Mouse (Mus musculus): ENCODE measurements around the gene Ptprn2. TPM values are rescaled to one million over a fixed set of nuclear protein-coding genes. Genes with fewer than 3 reads are reported as not detected.

The Ptprn2 gene
- polyA plus RNA-seq, 1 experiment from 2014 or later, result 0.15 TPM

DNA sequence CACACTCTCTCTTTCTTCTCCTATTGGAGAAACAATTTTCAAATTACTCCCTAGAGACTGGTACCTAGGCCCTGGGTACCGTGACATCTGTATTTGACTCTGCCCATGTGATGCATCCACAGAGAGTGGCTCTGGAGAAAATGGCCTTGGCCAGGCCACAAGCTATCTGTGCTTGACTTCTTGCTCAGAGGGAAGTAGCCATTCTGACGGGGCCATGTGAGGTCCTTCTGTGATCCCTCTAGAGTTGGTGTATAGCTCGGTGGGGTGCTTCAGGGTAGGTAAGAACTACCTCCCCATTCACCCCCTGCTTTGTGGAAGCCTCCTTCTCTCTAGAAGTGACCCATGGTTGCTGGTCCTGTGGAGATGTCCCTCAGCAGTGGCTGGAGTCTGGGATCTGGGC is 134.8 kb downstream of the Ptprn2 start:
- Histone ChIP-seq H3K4me2 (no peak overlapping the region), H3K4me3 (no peak overlapping the region), H3K27ac (replicated peaks) (no peak overlapping the region), H3K4me1 (no peaks in the 10 kb centered on the region), H3K27me3 (replicated peaks) (peaks cover 29% of the 10 kb centered on the region), H3K36me3 (no peaks in the 10 kb centered on the region), H3K9me3 (no peaks in the 10 kb centered on the region), H3K9ac (no peak overlapping the region)
- 68% methylated on average over 3 of the region's 3 CpGs for WGBS
- ATAC-seq (ENCODE audit: extremely low read depth, insufficient number of reproducible peaks, low FRiP score, low TSS enrichment), result no peak

DNA sequence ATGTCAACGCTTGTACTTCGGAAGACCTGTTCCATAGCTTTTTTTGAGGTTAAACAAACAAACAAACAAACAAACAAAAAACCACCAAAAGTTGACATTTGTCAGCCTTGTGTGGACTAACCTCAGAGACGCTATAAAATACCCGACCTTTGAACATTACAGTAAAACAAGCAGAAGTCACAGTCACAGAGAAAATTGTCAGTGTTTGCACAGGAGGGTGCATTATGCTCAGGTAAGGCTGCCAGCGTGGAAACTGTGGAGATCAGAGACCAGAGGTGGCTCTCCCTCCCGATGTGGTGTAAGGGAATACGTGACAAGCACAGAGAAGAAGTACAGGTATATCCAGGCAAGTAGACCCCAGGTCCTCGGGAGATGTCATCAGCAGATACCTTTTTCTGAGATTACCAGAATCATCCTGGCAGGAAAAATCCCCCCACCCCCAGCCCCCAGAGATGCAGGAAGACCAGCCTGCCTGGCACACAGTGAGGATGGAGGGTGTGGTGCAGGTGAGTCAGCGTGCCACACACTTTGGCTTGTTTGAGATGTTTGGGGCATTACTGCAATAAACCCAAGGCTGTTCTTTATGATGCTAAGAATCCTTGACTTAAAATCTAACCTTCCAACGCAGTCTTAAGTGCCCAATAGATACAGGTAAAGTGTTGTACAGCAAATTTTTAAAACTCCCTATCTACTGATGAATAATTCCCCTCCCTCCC is 136.0 kb downstream of the Ptprn2 start:
- Histone ChIP-seq H3K4me1 (no peaks in the 10 kb centered on the region), H3K9me3 (no peaks in the 10 kb centered on the region), H3K36me3 (no peaks in the 10 kb centered on the region), H3K4me3 (no peak overlapping the region), H3K9ac (no peak overlapping the region), H3K4me2 (no peak overlapping the region), H3K27me3 (replicated peaks) (peaks cover 30% of the 10 kb centered on the region), H3K27ac (replicated peaks) (no peak overlapping the region)
- 68% methylated on average over 10 of the region's 10 CpGs for WGBS
- no peak for ATAC-seq (ENCODE audit: extremely low read depth, insufficient number of reproducible peaks, low FRiP score, low TSS enrichment)

DNA sequence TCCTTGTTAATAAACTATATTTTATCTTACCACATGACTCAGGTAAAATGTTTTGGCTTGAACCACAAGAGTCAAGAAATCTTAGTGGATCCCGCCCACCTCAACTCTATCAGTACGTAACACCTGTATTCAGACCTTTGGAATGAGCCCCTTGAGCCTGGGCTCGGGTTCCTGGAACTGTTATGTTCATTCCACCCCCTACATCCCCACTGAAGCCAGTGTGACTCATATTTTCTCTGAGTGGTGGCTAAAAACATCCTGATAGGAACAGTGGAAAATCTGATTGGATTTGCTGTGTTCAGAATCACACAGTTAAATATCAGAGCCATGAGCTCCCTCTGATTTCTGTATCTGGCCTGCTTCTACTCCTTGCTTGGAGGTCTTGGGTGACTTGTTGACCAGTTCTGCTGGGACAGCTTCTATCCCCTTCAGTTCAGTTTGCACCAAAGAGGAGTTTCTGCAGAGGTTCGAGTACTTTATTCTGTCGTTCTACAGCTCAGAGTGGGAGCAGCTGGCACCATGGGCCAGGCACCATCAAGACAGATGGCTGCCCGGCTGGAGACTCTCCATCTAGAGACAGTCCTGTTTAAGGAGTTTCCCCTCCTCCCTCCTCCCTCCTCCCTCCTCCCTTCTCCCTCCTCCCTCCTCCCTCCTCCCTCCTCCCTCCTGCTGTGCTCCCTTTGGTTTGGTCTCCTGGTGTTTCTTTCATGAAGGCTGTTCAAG is 137.3 kb downstream of the Ptprn2 start:
- no peak overlapping the region for H3K27ac ChIP-seq (replicated peaks)
- ATAC-seq (ENCODE audit: extremely low read depth, insufficient number of reproducible peaks, low FRiP score, low TSS enrichment), result no peak
- no peak overlapping the region for H3K4me3 ChIP-seq
- H3K36me3 ChIP-seq, result no peaks in the 10 kb centered on the region
- no peak overlapping the region for H3K4me2 ChIP-seq
- no peaks in the 10 kb centered on the region for H3K9me3 ChIP-seq
- 51% methylated on average over 6 of the region's 6 CpGs for WGBS
- H3K9ac ChIP-seq, result no peak overlapping the region
- H3K4me1 ChIP-seq, result no peaks in the 10 kb centered on the region
- H3K27me3 ChIP-seq (replicated peaks), result peaks cover 33% of the 10 kb centered on the region

DNA sequence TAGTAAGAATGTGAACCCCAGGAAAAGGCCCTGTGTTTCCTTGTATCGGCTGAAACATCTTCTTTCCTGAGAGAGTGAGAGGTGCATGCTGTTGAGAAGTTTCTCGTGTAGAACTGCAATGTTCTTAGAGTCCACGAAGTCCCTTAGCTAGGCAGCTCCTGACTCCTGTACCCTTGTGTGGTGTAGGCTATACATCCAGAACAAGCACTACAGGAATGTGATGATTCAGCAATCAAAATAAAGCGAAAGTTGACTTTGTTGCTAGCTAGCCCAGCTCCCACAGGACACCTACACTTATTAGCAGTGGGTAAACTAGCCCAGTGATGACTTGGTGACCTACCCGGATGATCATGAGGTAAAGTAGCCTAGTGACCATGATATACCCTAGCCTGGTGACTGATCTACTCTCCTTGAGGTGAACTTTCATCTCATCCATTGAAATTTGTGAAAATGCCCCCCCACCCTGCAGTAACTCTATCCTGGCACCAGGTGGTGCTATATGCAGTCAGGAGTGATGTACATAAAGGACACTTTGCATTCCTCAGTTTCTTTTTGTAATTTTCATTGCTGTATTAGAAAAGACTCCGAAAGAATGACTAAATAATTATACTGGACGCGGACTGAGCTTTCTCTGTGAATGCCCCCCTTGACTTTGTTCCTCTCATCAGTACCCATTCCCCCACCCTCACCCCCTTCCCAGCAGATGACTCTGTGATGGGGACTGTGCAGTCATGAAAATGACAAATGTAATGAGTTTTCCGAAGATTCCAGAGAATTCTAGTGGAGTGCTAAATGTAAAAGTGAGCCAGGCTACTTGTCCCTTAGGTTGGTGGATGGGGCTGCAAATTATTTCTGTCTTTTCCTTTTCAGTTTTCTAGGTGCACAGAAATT is 140.1 kb downstream of the Ptprn2 start:
- no peak overlapping the region for H3K9ac ChIP-seq
- H3K4me3 ChIP-seq, result no peak overlapping the region
- no peak for ATAC-seq (ENCODE audit: extremely low read depth, insufficient number of reproducible peaks, low FRiP score, low TSS enrichment)
- H3K4me2 ChIP-seq, result no peak overlapping the region
- no peaks in the 10 kb centered on the region for H3K9me3 ChIP-seq
- H3K27me3 ChIP-seq (replicated peaks), result peaks cover 29% of the 10 kb centered on the region
- no peaks in the 10 kb centered on the region for H3K4me1 ChIP-seq
- no peaks in the 10 kb centered on the region for H3K36me3 ChIP-seq
- H3K27ac ChIP-seq (replicated peaks), result no peak overlapping the region
- WGBS, result 44% methylated on average over 9 of the region's 9 CpGs

DNA sequence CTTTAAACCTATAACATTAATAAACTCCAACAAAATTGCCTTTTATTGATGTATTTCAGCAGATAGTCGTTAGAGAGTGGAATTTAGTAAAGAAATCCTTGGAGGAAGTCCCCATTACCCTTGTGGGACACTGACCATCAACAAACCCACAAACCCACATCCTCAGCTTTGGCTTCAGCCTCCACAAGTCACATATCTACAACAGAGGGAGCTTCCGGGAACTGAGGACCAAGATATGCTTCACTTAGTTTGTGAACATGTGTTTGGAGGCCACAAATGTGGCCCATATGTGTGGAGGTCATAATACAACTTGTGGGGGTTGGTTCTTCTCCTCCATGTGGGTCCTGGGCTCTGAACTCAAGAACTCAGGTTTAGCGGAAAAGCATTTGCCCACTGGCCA is 143.5 kb downstream of the Ptprn2 start:
- Histone ChIP-seq H3K36me3 (no peaks in the 10 kb centered on the region), H3K4me3 (no peak overlapping the region), H3K4me1 (no peaks in the 10 kb centered on the region), H3K9ac (no peak overlapping the region), H3K4me2 (no peak overlapping the region), H3K27ac (replicated peaks) (no peak overlapping the region), H3K9me3 (no peaks in the 10 kb centered on the region), H3K27me3 (replicated peaks) (peaks cover 8% of the 10 kb centered on the region)
- WGBS, result 67% methylated on average over 3 of the region's 3 CpGs
- no peak for ATAC-seq (ENCODE audit: extremely low read depth, insufficient number of reproducible peaks, low FRiP score, low TSS enrichment)

DNA sequence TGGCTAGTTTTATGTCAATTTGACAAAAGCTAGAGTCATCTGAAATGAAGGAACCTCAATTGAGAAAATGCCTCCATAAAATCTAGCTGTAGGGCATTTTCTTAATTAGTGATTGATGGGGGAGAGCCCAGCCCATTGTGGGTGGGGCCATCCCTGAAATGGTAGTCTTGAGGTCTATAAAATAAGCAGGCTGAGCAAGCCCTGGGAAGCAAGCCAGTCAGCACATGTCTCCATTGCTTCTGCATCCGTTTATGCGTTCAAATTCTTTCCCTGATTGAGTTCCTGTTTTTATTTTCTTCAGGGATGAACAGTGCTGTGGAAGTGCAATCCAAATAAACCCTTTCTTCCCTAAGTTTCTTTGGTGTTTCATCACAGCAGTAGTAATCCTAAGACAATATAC is 152.0 kb downstream of the Ptprn2 start:
- 63% methylated on average over 2 of the region's 2 CpGs for WGBS
- Histone ChIP-seq H3K36me3 (no peaks in the 10 kb centered on the region), H3K9ac (no peak overlapping the region), H3K27me3 (replicated peaks) (peaks cover 24% of the 10 kb centered on the region), H3K27ac (replicated peaks) (no peak overlapping the region), H3K9me3 (no peaks in the 10 kb centered on the region), H3K4me2 (no peak overlapping the region), H3K4me3 (no peak overlapping the region), H3K4me1 (no peaks in the 10 kb centered on the region)
- ATAC-seq (ENCODE audit: extremely low read depth, insufficient number of reproducible peaks, low FRiP score, low TSS enrichment), result no peak

DNA sequence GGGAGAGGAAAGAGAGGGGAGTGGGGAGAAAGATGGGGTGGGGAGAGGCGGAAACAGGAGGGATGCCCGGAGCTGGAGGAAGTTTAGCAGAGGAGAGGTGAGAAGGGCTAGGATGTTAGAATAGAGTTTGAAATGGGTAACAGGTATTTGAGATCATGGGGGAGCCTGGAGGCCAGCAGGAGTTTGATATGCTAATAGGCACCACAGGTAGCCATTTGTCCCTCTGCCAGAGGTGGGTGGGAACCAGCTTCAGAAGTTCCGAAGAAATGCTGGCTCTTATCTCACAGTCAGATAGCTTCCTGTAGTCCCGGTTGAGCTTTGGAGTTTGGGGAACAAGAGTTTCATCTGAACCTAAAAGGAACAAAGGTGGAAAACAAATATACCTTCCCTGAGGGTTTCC is 155.4 kb downstream of the Ptprn2 start:
- H3K27ac ChIP-seq (replicated peaks), result no peak overlapping the region
- no peaks in the 10 kb centered on the region for H3K4me1 ChIP-seq
- H3K36me3 ChIP-seq, result no peaks in the 10 kb centered on the region
- no peaks in the 10 kb centered on the region for H3K9me3 ChIP-seq
- peaks cover 37% of the 10 kb centered on the region for H3K27me3 ChIP-seq (replicated peaks)
- WGBS, result 4% methylated on average over 4 of the region's 4 CpGs
- H3K4me2 ChIP-seq, result no peak overlapping the region
- no peak for ATAC-seq (ENCODE audit: extremely low read depth, insufficient number of reproducible peaks, low FRiP score, low TSS enrichment)
- H3K9ac ChIP-seq, result no peak overlapping the region
- no peak overlapping the region for H3K4me3 ChIP-seq

DNA sequence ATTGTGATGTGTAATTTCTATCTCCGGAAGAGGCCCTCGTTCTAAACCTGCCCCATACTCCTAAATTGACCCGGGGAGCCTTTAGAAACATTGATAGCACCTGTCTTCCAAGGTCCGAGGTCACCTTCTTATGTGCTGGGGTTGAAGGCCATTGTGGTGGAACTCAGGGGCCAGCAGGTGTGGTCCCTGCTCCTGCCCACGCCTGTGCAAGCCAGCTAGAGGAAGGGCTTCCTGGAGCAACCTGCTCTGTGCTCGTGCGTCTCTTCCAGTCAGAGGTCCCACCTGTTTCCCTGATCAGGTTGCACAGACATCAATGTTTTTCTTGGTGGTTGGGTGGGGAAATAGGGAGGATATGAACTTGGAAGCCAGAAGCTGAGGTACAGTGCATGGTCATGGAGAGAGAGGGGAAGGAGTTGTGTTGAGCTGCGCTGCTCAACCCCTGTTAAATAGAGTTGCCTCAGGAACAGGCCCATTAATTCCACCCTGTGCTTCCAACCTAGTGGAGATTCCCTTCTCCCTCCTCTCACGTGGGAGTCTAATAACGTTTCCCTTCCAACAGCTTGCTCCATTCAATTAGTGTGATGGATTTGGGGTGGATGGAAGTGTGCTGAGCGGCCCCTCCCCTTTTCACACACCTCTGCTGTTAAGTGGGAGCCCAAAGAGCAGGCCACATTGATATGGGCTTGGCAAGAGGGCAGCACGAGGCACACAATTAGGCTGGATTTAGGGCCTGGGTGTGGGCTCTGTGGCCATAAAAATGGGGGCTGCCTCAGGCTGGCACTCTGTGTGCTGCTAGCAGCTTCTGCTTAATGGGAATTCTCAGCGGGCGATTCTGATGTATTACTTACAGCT is 156.0 kb downstream of the Ptprn2 start:
- 18% methylated on average over 14 of the region's 14 CpGs for WGBS
- no peak overlapping the region for H3K4me2 ChIP-seq

DNA sequence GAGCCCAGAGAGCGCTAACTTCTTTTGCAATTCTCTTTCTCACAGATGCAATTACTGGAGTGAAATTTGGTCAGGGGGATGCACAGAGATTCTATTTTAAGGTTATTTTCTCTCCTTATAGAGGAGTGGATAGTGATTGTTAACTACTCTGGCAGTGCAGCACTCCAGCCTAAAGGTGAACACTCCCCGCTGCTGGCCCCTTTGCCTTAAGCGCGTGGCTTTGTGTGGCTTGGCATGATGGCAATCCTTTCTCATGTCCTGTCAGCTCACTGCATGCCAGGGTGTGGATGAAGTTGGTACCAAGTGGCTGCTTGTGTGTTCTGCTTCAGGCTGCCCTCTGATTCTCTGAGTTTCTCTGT is 156.7 kb downstream of the Ptprn2 start:
- H3K4me1 ChIP-seq, result no peaks in the 10 kb centered on the region
- H3K4me3 ChIP-seq, result no peak overlapping the region
- H3K9me3 ChIP-seq, result no peaks in the 10 kb centered on the region
- no peak for ATAC-seq (ENCODE audit: extremely low read depth, insufficient number of reproducible peaks, low FRiP score, low TSS enrichment)
- H3K36me3 ChIP-seq, result no peaks in the 10 kb centered on the region
- H3K27me3 ChIP-seq (replicated peaks), result peaks cover 37% of the 10 kb centered on the region
- H3K27ac ChIP-seq (replicated peaks), result no peak overlapping the region
- no peak overlapping the region for H3K9ac ChIP-seq
- 60% methylated on average over 4 of the region's 4 CpGs for WGBS
- H3K4me2 ChIP-seq, result no peak overlapping the region

More for the DNA sequence above, 156.0 kb downstream of the Ptprn2 start:
- Histone ChIP-seq H3K4me1 (no peaks in the 10 kb centered on the region), H3K27me3 (replicated peaks) (peaks cover 37% of the 10 kb centered on the region), H3K27ac (replicated peaks) (no peak overlapping the region), H3K4me3 (no peak overlapping the region), H3K36me3 (no peaks in the 10 kb centered on the region), H3K9me3 (no peaks in the 10 kb centered on the region), H3K9ac (no peak overlapping the region)
- no peak for ATAC-seq (ENCODE audit: extremely low read depth, insufficient number of reproducible peaks, low FRiP score, low TSS enrichment)

DNA sequence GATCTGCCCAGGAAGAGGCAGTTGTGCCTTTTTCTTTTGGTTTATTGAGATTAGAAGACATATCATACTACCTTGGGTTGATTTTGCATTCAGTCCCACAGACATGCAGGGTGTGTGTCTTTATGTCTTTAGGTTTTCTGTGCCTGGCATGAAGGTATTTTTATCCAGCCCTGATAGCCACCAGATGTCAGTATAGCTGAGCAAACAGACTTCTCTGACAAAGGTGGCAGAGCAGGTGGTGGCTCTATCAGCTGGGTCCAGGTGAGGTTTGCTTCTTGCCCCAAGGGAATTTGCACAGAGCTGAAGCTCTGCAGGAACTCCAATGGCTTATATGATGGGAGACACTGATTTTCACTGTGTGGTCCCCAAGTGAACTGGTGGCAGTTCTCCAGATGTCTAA is 161.3 kb downstream of the Ptprn2 start:
- Histone ChIP-seq H3K9me3 (no peaks in the 10 kb centered on the region), H3K27ac (replicated peaks) (no peak overlapping the region), H3K4me2 (no peak overlapping the region), H3K4me1 (no peaks in the 10 kb centered on the region), H3K9ac (no peak overlapping the region), H3K4me3 (no peak overlapping the region), H3K36me3 (no peaks in the 10 kb centered on the region), H3K27me3 (replicated peaks) (0 out of 2 replicates have a peak, but pooled peaks cover 18% of the 10 kb centered on the region)
- ATAC-seq (ENCODE audit: extremely low read depth, insufficient number of reproducible peaks, low FRiP score, low TSS enrichment), result no peak
